Mouse (Mus musculus) c-Kit-positive CD71-positive TER-119-positive erythroid progenitor cells, embryonic 14.5 days (primary cell): ENCODE data around the gene Nr5a2.

ENCODE experiments used
- DNase-seq: peaks from one replicate; pipeline ENCODE4 v3.0.0-alpha.2; 2013; ENCODE audit warnings: low spot score

Gene Nr5a2

GRCm38 (mm10) chr1:136948511-136949275, 11.6 kb downstream of the Nr5a2 start:
- no peak for DNase-seq

DNA sequence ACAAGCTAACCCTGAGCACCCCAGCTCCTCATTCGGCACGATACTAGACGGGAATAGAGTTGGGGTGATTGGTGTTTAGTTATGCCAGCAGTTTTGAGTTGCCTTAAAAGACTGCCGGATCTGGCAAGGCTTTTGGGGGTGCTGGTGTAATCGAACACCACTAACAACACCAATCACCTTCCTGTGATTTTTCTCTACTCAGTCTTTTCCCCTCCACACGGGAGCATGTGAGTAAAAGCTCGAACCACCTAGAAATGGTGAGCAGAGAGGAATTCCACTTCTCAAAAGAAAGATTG, 12.2 kb downstream of the Nr5a2 start:
- no peak for DNase-seq

DNA sequence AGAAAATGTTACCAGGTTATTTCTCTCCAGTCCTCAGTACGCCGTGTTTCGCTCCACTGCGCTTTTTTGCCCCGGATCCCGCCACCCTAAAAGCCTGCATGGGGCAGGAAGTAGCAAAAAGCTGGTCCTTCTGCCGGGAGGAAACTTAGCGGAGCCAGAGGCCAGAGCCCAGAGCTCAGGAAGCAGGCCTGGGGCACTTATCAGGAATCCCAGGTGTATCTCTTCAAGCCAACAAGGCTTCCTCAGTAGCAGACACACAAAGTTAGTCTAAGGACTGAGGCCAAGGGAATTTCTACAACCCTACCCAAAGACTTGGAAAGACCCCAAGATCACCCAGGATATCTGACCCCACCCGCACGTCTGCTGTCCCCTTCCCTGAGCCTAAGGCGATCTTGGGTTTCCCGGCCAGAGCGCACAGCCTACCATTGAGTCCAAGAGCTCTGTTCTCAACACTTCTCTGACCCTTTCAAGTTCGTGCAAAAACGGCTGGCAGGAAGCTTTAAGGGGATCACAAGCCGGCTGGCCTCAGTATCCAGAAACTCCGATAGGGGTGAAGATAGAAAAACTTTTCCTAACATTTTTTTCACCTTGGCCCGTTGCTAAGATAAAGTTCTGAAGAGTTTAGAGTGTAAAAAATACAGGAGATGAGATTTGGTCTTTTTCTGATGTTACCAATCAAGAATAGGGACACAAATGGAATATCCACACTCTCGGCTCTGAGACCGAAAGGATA, 12.7 kb downstream of the Nr5a2 start:
- no peak for DNase-seq

GRCm38 (mm10) chr1:136946806-136947393, 13.3 kb downstream of the Nr5a2 start:
- no peak for DNase-seq

GRCm38 (mm10) chr1:136946404-136946803, 13.8 kb downstream of the Nr5a2 start:
- no peak for DNase-seq

DNA sequence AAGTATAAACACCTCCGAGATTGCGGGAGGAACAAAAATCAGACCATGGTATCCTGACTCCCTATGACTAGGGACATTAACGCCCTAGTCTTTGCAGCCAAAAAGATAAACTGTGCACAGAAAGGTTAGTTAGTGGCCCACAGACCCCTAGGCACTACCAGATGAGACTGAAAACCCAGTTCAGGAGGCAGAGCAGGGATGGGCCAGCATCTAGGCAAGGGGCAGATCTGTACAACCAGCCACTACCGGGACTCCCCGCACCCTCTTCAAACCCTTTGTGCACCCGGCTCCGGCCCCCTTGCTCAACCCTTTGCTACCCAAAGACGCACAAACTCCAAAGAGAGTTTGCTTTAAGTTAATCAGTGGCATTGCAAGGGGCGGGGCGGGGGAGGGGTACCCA, 14.4 kb downstream of the Nr5a2 start:
- no peak for DNase-seq

DNA sequence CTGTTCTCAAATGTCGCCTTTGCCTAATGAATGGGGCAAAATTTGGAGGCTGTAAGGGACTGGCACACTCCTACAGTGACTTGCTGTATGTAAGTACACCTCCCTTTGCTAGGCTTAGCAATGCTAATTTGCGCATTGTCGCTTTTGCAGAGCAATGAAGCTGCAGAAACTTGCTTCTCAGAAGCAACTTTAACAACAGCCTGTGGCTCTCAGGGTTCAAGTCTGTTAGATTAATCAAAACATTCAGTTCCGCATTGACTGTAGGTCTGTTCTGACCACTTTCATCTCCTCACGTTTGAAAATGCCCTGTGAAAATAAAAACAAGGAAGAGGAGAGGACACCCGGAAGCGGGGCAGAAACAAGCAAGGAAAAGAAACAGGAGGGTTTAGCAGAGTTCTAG, 14.8 kb downstream of the Nr5a2 start:
- DNase-seq: no peak

DNA sequence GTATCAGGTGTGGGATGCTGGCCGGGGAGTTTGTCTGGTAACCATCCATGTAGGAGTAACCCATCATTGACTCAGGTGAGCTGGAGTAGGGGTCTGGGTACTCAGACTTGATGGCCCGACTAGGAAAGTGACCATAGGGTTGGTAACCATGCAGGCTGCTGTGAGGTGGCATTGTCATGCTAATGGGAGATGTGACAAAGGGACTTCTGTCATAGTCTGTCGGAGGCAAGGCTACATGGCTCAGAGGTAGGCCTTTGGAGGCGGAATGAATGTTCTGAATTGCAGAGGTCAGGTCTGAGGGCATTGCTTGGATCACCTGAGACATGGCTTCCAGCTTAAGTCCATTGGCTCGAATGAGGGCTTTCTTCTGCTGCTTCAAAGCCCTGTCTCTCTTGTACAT, 19.6 kb downstream of the Nr5a2 start:
- no peak for DNase-seq

DNA sequence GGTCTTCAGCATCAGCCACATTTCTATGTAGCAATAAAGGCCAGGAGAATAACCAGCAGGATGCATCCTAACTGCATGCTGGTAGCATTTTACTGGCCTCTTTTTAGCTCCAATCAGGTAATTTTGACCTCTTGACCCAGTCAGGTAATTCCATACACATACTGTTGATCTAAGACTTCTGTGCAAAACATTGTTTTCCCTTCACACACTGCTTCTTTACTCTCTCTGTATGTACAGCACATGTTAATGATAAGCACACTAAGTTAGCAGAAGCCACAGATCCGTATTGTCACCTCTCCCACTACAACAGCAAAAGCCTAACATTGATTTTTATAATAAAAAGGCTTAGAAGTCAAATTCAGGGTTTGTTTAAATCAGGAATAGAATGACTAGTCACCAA, 21.0 kb downstream of the Nr5a2 start:
- DNase-seq: no peak

DNA sequence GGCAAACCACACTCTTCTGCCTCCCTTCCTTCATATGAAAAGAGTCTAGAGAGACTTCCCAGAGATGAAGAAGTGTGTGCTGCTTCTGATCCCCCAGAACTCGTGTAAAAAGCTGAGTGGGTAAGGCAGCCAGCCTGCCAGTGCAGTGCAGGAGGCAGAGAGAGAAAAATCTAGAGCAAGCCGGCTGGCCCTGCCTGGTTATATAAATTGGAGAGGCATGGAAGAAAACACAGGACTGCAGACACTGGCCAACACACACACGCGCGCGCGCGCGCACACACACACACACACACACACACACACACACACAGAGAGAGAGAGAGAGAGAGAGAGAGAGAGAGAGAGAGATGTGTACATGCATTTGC, 24.3 kb downstream of the Nr5a2 start:
- DNase-seq: no peak

GRCm38 (mm10) chr1:136935316-136935959, 24.8 kb downstream of the Nr5a2 start:
- no peak for DNase-seq

- DNase-seq: no peak
These were observed 26.2 kb downstream of the Nr5a2 start for GRCm38 (mm10) chr1:136934051-136934450.

- DNase-seq: no peak
These were observed 29.2 kb downstream of the Nr5a2 start for GRCm38 (mm10) chr1:136931026-136931425.

- DNase-seq: no peak
These were observed 30.5 kb downstream of the Nr5a2 start for GRCm38 (mm10) chr1:136929743-136930142.

DNA sequence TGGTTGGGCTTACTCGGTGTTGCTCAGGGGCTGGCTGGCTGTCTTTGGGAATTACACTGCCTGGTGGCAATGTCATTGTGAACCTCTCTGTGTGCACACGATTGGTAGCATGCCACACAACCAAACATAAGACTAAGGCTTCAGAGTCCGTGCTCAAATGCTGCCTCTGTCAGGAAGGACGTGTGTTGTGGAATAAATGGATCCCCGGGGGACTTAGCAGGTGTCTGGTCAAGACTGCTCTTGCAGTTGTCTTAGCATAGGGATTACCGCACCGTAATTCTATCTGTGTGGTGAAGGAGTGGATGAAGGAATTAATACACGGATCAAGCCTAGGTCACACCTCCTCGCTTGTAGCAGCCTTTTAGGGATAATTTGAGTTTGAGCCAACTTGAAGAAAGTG, 32.8 kb downstream of the Nr5a2 start:
- no peak for DNase-seq

GRCm38 (mm10) chr1:136926026-136926425, 34.2 kb downstream of the Nr5a2 start:
- no peak for DNase-seq

GRCm38 (mm10) chr1:136920089-136920488, 40.2 kb downstream of the Nr5a2 start:
- no peak for DNase-seq

DNA sequence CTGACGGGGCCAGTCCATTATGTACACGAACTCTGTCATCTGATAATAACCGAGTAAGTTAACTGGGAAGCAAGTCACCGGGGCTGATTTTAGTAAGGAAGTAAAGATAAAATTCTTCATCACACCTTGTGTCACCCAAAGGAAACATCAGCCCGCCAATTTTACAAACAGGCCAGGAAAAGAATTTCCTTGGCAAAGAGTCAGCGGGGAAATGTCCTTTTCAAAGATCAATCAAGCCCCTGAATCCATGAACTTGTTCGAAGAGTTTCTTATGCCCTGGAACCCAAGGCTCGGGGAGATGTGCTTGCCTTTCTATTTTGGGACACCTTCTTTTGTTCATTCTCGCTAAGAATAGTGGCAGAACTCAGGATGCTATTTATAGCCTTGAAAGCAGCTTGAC, 41.5 kb downstream of the Nr5a2 start:
- no peak for DNase-seq

- no peak for DNase-seq
These were observed 44.8 kb downstream of the Nr5a2 start for GRCm38 (mm10) chr1:136915438-136915837.

GRCm38 (mm10) chr1:136911996-136912395, 48.3 kb downstream of the Nr5a2 start:
- DNase-seq: no peak

DNA sequence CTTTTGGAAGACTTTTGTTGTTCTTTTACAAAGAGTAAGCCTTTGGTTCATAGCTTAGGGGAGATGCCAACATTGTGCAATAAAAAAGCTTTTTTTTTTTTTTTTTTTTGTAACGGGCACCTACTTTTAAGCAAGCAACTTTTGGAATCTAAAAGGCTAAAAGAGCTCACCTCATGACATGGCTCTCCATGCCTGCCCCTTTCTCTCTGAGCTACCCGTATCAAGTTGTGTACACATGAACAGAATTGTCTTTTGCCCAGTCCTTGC, 48.7 kb downstream of the Nr5a2 start:
- no peak for DNase-seq

DNA sequence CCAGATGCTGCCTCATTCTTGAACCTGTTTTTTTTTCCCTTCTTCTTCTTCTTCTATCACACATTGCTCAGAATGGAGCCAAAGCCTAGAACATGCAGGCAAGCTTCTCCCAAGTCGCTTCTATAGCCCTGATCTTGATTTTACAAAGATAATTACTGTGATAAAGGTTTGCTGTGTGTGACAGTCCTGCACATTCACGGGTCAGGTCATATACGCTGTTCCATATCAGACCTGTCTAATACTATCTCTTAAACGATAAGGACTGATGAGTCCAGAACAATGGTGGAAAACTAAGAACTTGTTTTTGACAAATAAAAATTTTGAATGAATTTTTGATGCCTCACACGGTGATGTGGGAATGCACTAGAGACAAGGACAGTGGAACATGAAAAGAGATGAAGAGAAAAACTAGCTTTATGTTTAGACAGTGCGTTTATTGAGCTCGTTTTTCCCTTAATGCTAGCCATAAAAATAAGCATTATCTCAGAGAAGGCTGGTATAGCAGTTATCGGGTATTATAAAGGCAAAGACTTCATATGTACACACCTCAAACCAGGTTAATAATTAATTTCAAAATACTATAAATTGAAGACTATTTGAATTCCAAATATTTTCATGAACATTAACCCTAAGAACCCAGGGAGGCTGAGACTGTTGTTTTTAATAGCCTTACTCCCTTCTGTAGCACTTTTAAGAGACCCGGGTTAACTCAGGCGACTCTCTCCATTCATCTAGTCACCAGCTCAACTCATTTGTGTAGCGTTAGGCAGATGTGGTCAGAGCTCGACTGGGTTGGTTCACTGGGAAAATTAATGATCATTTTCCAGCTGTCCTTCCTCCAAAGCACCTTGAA, 49.3 kb downstream of the Nr5a2 start:
- DNase-seq: no peak
